Mouse (Mus musculus) kidney, adult 2 months (tissue): ENCODE data around the gene Pik3cg. TPM values are rescaled to one million over a fixed set of nuclear protein-coding genes. Genes with fewer than 3 reads are reported as not detected.

Source experiments
- DNase-seq: peaks from one replicate; pipeline ENCODE4 v3.0.0; 2021
- H3K27ac ChIP-seq: fragments of 200-500 bp; 2 replicates; pipeline ENCODE4 v1.5.1; 2012; ENCODE audit warnings: low read depth, low read length, control low read depth, inconsistent platforms; ENCODE audit not compliant: insufficient read depth
- H3K27me3 ChIP-seq: fragments of 200-500 bp; replicated peaks from 2 replicates; pipeline ENCODE4 v1.6.1; 2012; ENCODE audit warnings: mild to moderate bottlenecking, moderate library complexity, low read length, inconsistent platforms; ENCODE audit not compliant: control insufficient read depth, insufficient read depth
- H3K36me3 ChIP-seq: fragments of 200-500 bp; 2 replicates; pipeline ENCODE4 v1.6.1; 2012; ENCODE audit warnings: mild to moderate bottlenecking, moderate library complexity, low read length, inconsistent platforms; ENCODE audit not compliant: control insufficient read depth, insufficient read depth
- H3K4me1 ChIP-seq: fragments of 200-500 bp; 2 replicates; pipeline ENCODE4 v1.6.1; 2011; ENCODE audit warnings: low read length; ENCODE audit not compliant: control insufficient read depth, insufficient read depth
- H3K4me3 ChIP-seq: fragments of 200-500 bp; 2 replicates; pipeline ENCODE4 v1.5.1; 2011; ENCODE audit warnings: mild to moderate bottlenecking, low read depth, low read length, control low read depth; ENCODE audit not compliant: insufficient read depth
- CTCF ChIP-seq: fragments of 200-500 bp; conservative IDR thresholded peaks from 2 replicates; pipeline ENCODE4 v1.5.1; 2011; ENCODE audit warnings: low read depth, mild to moderate bottlenecking, control low read depth, low read length, moderate library complexity, mixed read lengths; ENCODE audit not compliant: insufficient read depth, insufficient read length
- POLR2A ChIP-seq: fragments of 200-500 bp; IDR thresholded peaks from one replicate; pipeline ENCODE4 v1.6.1; 2011; ENCODE audit warnings: low read depth, low read length, control low read depth
- WGBS: fragments of 180-500 bp; shearing (Covaris S2); methylation state at CpG from one replicate; pipeline ENCODE4 v1.1.7; 2018; 5-methylcytosine and 5-hydroxymethylcytosine counted together
- polyA plus RNA-seq: library from polyadenylated mRNA; depleted of rRNA; stranded (reverse); fragments of >200 nt; gene quantifications from 2 replicates; pipeline ENCODE4 v1.2.3, GENCODE M21; 2012; rRNA removed

The Pik3cg gene
- polyA plus RNA-seq, 1 experiment = 1.5 TPM

- H3K4me1 ChIP-seq = no peaks in the 10 kb centered on the region
Observed at GRCm38 (mm10) chr12:32127599-32128507, 80.6 kb downstream of the Pik3cg start.

GRCm38 (mm10) chr12:32127158-32127557, 81.3 kb downstream of the Pik3cg start:
- DNase-seq = no peak
- 44% methylated on average over 2 of the region's 2 CpGs for WGBS
- no peaks in the 10 kb centered on the region; the same call in 1 of the 2 replicates for H3K27me3 ChIP-seq
- H3K36me3 ChIP-seq = no peaks in the 10 kb centered on the region
- no peak overlapping the region for H3K27ac ChIP-seq
- no peak overlapping the region for H3K4me3 ChIP-seq
- TF ChIP-seq POLR2A (no peak), CTCF (no peak)
- no peaks in the 10 kb centered on the region for H3K4me1 ChIP-seq

More at GRCm38 (mm10) chr12:32127599-32128507, 80.6 kb downstream of the Pik3cg start:
- Histone ChIP-seq H3K36me3 (no peaks in the 10 kb centered on the region), H3K4me3 (no peak overlapping the region), H3K27me3 (no peaks in the 10 kb centered on the region; the same call in 1 of the 2 replicates), H3K27ac (no peak overlapping the region)
- WGBS = 19% methylated on average over 14 of the region's 14 CpGs
- no peak for DNase-seq
- TF ChIP-seq POLR2A (no peak), CTCF (no peak)

GRCm38 (mm10) chr12:32124456-32124855, 84.0 kb downstream of the Pik3cg start:
- Histone ChIP-seq H3K4me3 (no peak overlapping the region), H3K4me1 (no peaks in the 10 kb centered on the region), H3K27ac (no peak overlapping the region), H3K36me3 (no peaks in the 10 kb centered on the region), H3K27me3 (no peaks in the 10 kb centered on the region; the same call in 1 of the 2 replicates)
- no peak for DNase-seq
- TF ChIP-seq POLR2A = no peak
- no peak for TF ChIP-seq CTCF
- WGBS = 87% methylated on average over 2 of the region's 2 CpGs

GRCm38 (mm10) chr12:32124030-32124429, 84.4 kb downstream of the Pik3cg start:
- no peaks in the 10 kb centered on the region; the same call in 1 of the 2 replicates for H3K27me3 ChIP-seq
- 82% methylated on average over 8 of the region's 8 CpGs for WGBS
- H3K27ac ChIP-seq = no peak overlapping the region
- no peaks in the 10 kb centered on the region for H3K36me3 ChIP-seq
- no peak for TF ChIP-seq POLR2A
- TF ChIP-seq CTCF = no peak
- no peak for DNase-seq
- no peak overlapping the region for H3K4me3 ChIP-seq
- no peaks in the 10 kb centered on the region for H3K4me1 ChIP-seq

GRCm38 (mm10) chr12:32123559-32123958, 84.9 kb downstream of the Pik3cg start:
- 89% methylated on average over 5 of the region's 5 CpGs for WGBS
- Histone ChIP-seq H3K4me3 (no peak overlapping the region), H3K4me1 (no peaks in the 10 kb centered on the region), H3K27ac (no peak overlapping the region), H3K36me3 (no peaks in the 10 kb centered on the region), H3K27me3 (no peaks in the 10 kb centered on the region; the same call in 1 of the 2 replicates)
- no peak for TF ChIP-seq CTCF
- no peak for TF ChIP-seq POLR2A
- no peak for DNase-seq

Other genes starting within 250 kb of the Pik3cg start
- 9.0 and 12.8 TPM in 2 replicates for gene Prkar2b, start 147.4 kb downstream of the Pik3cg start, polyA plus RNA-seq
- 4.4 and 5.0 TPM in 2 replicates for gene Ccdc71l, start 170.0 kb upstream of the Pik3cg start, polyA plus RNA-seq